Mouse (Mus musculus) cortical plate, adult 2 months (tissue): Measurements from ENCODE around the gene Olfr221.

Source experiments
- CTCF ChIP-seq: fragments of 200-500 bp; IDR thresholded peaks from 2 replicates; pipeline ENCODE4 v1.5.1; 2011; ENCODE audit warnings: mild to moderate bottlenecking, control low read depth, low read length; ENCODE audit not compliant: insufficient read depth; ENCODE audit errors: extremely low read depth
- POLR2A ChIP-seq: fragments of 200-500 bp; IDR thresholded peaks from 2 replicates; pipeline ENCODE4 v1.6.1; 2011; ENCODE audit warnings: mild to moderate bottlenecking, low read length, control low read depth; ENCODE audit not compliant: insufficient read depth; ENCODE audit errors: extremely low read depth

GRCm38 (mm10) chr14:52043446-52043845, 1.2 kb upstream of the Olfr221 start:
- TF ChIP-seq CTCF (no peak), POLR2A (no peak)
